Mouse (Mus musculus) cerebellum, adult 8-10 months (tissue): ENCODE results near the gene Cox19.

Experiments
- DNase-seq: peaks from one replicate; pipeline ENCODE4 v3.0.0; 2022

Gene Cox19

GRCm38 (mm10) chr5:139290467-139291259 is 60.6 kb downstream of the Cox19 start:
- DNase-seq: no peak

- no peak for DNase-seq
Measured at GRCm38 (mm10) chr5:139288591-139288990, 62.6 kb downstream of the Cox19 start.

- DNase-seq: no peak
Measured at GRCm38 (mm10) chr5:139287787-139288186, 63.4 kb downstream of the Cox19 start.

DNA sequence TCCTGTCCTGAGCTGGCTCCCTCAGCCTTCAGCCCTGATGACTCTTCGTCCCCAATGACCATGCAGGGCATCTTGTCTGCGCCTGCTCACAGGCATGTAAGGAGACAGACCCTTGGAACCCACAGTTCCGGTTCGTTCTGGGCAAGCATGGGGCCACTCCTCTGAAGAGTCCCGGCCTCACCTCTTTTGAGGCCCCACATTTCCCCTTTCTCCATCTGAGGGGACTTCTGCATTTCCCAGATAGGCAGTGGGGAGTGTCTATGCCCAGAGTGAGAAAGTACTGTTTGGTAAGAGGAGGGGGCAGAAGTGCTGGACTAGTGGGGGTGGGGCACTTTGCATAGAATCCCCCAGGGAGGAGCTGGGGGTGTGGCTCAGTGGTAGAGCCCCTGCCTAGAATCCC is 64.1 kb downstream of the Cox19 start:
- DNase-seq: no peak
